Mouse (Mus musculus): ENCODE measurements around the gene Cops2.

The Cops2 gene

DNA sequence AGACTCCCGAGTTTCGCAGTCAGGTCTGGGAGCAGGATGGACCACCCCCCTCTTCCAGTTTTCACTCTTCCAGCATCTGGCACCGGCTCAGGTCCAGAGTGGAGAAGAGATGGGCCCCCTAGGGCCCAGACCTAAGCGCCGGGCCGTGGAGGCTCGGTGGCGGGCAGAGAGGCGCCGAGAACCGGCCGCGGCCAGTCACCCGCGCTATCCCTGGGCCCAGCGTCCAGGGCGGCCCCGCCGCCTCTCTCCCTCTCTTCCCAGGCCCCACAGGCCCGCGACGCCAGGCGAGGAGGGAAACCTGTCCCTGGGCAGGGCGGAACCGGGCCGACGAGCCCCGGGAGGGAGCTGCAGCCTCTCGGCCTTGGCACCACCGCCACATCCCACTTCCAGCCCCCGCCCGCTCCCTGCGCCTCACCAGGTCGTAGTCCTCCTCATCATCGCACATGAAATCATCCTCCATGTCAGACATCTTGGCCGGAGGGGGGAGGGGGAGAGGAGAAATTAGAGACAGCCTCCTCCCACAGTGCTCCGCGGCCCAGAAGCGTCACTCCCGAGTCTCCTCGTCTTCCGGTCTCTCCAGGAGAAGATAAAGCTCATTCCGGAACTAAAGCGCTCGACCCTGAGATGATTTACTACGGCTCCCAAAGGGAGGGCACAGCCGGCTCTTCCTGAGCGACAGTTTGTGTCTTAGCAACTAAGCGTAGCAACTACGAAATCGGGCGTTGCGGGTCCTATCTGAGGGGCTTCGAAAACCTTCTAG is at the start of gene Cops2, which contains the start of gene Galk2:
Cops2 (minus strand) TSS at position 619 of the 760 bp plus-strand sequence.
Galk2 (plus strand) TSS at position 589 of the 760 bp plus-strand sequence.
- peak; percentile 96 for DNase-seq (ENCODE audit: low spot score)

GRCm38 (mm10) chr2:125907580-125908255 is 48.8 kb upstream of the Cops2 start:
- DNase-seq (ENCODE audit: low spot score): no peak

- no peak for DNase-seq (ENCODE audit: low spot score)
These were observed 47.6 kb upstream of the Cops2 start for GRCm38 (mm10) chr2:125906407-125907066.

- no peak for DNase-seq (ENCODE audit: low spot score)
These were observed 42.5 kb upstream of the Cops2 start for GRCm38 (mm10) chr2:125901426-125901825.

DNA sequence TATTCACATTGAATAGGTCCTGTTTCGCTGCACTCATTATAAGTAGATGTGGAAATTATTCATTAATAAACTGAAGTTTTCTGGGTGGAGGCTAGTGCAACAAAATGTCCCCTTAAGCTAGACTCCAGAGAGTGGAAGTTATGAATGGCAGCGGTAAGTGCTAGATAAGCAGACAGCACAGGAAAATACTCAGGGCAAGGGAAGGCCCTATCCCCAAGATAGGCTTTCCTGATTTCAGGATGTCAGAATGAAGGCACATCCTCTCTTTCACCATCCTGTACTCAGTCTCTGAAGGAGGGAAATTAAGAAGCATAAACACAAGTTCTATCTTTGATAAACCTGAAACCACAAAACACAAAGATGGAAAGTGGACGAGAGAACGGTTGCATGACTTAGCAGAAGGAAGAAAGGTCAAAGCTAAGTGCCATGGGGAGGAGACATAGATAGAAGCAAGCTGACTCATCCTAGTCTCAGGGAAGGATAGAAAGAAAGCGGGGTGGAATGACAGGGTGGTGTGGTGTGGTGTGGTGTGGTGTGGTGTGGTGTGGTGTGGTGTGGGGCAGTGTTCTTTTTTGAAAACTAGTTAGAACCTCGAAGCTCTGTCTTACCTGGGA is 42.0 kb upstream of the Cops2 start:
- DNase-seq (ENCODE audit: low spot score): no peak

- DNase-seq (ENCODE audit: low spot score): no peak
These were observed 37.4 kb upstream of the Cops2 start for GRCm38 (mm10) chr2:125896355-125896754.

GRCm38 (mm10) chr2:125895099-125895498 is 36.2 kb upstream of the Cops2 start:
- no peak for DNase-seq (ENCODE audit: low spot score)

DNA sequence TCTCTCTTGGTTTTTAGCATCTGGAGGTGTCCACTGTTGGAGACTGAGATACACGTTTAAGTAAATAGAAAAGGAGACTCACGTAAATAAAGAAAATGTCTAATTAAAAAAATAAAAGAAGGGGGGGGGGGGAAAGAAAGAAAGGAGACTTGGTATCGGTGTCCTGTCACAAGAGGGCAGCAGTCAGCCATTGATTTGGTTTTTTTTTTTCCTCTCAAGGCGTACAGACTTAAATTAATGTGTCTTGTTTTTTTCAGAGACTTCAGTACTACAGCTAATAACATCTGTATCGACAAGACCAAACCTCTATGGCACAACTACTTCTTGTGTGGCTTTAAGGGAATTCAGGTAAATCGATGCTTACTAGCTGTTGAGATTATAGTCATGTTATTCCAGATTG is 34.2 kb upstream of the Cops2 start:
- DNase-seq (ENCODE audit: low spot score): peak; percentile 12

DNA sequence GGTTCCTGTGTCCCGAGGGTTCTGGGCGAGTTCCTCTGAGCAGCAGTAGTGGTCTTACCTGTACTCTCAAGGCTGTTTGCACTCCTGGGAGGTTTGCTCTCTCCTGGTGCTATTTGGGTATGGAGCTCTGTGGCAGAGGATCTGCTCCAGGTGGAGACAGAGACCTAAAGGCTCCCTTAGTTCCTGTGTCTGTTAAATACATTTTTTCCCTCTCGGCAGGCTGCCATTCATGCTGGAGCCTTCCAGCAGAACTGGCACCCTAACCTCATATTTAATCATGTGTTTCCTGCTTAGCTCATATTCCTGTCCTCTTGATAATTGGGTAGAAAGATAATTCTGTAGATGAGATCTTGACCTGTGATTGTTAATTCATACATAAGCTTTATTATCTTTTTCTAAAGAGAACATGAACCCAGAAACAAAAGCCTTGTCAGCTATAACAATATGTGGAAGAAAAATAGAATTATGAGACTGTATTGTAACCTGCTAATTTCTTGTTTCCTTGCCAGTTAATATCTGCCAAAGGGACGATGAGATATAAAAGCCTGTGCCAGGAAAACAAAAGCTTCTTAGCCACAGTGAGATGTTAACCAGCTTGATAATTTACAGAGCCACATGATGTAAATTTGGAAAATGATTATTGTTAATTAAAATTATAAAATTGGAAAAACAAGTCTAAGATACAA is 27.1 kb upstream of the Cops2 start:
- DNase-seq (ENCODE audit: low spot score): no peak

GRCm38 (mm10) chr2:125870159-125870558 is 11.2 kb upstream of the Cops2 start:
- no peak for DNase-seq (ENCODE audit: low spot score)

DNA sequence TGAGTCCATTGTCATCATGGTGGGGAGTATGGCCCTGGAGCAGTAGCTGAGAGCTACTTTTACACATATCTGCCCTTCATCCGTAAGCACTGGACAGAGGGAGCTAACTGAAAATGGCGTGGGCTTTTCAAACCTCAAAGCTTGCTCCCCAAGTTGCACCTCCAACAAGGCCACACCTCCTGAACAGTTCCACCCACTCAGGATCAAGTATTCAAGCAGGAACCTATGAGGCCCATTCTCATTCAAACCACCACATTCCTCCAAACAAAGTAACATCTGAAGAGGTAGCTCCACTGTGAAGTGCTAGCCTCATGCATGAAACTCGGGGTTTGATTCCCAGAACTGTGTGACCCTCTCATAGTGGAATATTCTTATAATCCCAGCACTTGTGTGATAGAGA is 9.4 kb upstream of the Cops2 start:
- no peak for DNase-seq (ENCODE audit: low spot score)

DNA sequence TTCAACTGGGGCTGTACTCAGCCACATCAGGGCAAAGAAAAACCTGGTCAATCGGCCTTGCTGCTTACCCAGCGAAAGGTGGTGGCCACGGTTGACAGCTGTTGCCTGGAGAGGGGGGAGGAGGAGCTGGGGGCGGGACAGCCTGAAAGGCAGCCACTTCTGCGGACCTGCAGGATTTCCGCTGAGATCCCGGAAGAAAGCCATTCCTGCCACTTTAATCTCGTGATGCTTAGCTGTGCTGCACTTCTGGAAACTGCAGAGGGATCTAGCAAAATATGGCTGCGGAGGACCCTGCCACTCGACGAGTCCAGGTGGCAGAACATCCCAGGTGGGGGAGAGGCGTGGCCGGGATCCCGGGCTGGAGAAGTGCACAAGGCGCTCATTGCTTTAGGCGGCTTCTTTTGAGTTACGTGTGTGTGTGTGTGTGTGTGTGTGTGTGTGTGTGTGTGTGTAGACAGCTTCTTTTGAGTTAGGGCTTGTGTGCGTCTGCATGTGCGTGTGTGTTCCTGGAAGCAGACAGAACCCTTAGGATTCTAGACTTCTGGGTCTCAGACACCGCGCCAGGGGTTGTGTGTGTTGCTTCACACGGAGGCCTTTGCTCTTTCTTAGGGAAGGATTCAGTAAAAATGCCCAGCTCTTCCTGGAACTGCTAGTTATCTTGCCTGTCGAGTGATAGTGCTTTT is 7.3 kb upstream of the Cops2 start:
- peak; percentile 76 for DNase-seq (ENCODE audit: low spot score)

DNA sequence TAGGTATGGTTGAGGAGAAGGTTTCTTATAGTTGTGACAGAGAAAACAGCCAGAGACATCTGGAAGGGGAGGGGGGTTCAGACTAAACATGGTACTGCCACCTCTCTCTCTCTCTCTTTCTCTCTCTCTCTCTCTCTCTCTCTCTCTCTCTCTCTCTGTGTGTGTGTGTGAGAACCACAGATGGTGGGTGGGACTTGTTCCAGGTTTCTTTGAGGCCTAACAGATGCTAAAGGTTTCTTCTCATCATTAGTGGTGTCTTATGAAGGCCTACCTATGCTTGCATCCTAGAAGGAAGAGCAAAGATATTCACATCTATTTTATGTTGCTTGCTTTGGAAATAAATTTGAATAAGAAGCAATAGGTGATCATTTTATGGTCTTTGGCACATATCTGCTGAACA is 6.6 kb upstream of the Cops2 start:
- no peak for DNase-seq (ENCODE audit: low spot score)

DNA sequence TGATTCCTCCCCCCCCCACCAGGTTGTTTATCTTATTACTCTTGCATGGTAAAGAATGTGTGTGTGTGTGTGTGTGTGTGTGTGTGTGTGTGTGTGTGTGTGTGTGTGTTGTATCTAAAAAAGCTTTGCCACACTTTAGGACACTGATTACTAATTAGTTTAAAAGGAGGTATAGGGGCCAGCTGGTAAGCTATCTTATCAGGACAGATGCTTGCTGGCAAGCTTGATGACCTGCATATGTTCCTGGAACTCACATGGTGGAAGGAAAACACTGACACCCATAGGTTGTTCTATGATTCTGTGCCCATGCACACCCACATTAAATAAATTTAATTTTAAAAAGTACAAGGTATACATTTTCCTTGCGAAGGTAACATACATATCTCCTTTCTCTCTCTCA is 5.6 kb upstream of the Cops2 start:
- DNase-seq (ENCODE audit: low spot score): no peak

- no peak for DNase-seq (ENCODE audit: low spot score)
These were observed 4.9 kb upstream of the Cops2 start for GRCm38 (mm10) chr2:125863799-125864198.

GRCm38 (mm10) chr2:125857707-125858106 is 1.2 kb downstream of the Cops2 start:
- no peak for DNase-seq (ENCODE audit: low spot score)

DNA sequence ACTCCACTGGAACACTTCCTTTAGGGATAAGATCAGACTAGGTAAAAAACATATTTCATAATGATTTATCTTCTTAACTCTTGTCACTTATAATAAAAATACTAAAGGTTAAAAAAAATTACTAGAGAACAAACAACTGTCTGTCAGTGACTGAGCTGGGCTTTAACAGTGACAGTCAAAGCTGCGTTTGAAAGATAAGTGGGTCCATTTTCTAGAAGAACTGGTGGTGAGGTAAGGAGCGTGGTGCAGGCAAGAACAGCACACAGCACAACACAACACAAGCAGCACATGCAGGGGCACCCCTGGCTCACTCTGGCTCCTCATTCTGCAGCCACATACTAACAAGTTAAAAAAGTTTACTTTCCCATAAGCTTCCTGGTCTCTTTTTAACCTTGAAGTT is 7.7 kb downstream of the Cops2 start:
- no peak for DNase-seq (ENCODE audit: low spot score)

DNA sequence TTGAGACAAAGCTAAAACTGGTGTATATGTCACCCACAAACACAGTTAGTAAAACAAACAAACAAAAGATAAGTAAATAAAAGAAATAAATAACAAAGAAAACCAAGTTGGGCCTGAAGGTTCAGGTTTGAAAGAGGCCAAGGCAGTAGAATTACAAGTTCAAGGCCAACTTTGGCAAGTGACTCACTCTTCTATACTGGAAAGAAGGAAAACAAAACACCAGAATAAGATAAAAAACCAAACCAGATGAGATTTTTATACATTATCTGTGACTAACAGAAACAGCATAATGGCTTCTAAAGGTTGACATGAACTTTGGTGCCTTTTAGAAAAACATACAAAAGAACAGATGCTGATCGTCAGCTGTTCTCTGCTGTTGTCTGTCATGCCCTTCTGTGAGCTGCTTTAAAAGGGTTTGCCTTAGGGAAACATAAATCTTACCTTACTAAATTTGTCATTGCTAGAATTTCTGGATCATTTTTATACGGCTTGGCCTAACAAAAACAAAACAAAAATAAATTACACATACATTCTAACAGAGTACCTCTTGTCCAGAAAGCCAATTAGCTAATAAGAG is 20.1 kb downstream of the Cops2 start:
- no peak for DNase-seq (ENCODE audit: low spot score)

- DNase-seq (ENCODE audit: low spot score): no peak
These were observed 20.8 kb downstream of the Cops2 start for GRCm38 (mm10) chr2:125838091-125838490.

- DNase-seq (ENCODE audit: low spot score): no peak
These were observed 29.0 kb downstream of the Cops2 start for GRCm38 (mm10) chr2:125829924-125830323.

DNA sequence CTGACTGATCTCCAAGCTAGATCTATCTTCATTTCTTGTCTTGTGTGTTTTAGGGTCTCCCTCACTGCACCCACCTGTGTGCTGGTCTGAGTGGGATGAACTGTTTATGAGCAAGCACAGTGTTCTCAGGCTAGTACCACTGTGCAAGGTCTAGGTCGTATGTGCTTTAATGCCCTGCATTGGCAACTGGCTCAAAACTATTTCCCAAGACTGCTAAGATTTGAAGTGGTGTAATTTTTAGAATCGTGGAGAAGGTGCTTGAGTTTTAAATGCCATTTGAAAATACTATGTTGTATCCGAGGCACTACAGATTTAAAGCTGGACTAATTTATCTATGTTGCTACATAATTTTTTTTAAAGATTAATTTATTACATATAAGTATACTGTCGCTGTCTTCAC is 31.0 kb downstream of the Cops2 start:
- DNase-seq (ENCODE audit: low spot score): peak; percentile 3

All from lung, postnatal 25 days (tissue).